Mouse (Mus musculus): ENCODE data around the gene Myo15b.

Myo15b gene

GRCm38 (mm10) chr11:115901338-115902161 lies 43.3 kb downstream of the Myo15b start:
- no peak for DNase-seq (ENCODE audit: low read depth, low spot score)

- no peak for DNase-seq (ENCODE audit: low read depth, low spot score)
Observed at GRCm38 (mm10) chr11:115902177-115902576, 44.0 kb downstream of the Myo15b start.

DNA sequence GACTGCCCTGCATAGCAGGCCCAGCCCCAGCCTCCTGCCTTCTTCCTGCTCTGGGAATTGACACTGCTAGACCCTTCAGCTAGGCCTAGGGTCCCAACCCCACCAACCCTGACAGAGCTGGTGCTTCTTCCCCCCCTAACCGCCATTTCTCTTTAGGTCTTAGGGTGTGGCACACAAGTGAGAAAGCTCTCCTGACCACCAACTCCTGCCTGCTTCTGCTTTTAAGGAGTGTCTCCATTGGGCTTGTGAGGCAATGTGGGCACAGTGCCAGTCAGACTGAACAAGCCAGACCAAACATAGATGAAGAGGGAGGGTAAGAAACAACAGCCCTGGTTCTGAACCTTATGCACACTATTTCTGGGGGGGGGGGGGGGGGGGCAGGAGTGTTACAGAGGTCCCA lies 44.6 kb downstream of the Myo15b start:
- DNase-seq (ENCODE audit: low read depth, low spot score), result no peak

GRCm38 (mm10) chr11:115903384-115904230 lies 45.4 kb downstream of the Myo15b start:
- no peak for DNase-seq (ENCODE audit: low read depth, low spot score)

DNA sequence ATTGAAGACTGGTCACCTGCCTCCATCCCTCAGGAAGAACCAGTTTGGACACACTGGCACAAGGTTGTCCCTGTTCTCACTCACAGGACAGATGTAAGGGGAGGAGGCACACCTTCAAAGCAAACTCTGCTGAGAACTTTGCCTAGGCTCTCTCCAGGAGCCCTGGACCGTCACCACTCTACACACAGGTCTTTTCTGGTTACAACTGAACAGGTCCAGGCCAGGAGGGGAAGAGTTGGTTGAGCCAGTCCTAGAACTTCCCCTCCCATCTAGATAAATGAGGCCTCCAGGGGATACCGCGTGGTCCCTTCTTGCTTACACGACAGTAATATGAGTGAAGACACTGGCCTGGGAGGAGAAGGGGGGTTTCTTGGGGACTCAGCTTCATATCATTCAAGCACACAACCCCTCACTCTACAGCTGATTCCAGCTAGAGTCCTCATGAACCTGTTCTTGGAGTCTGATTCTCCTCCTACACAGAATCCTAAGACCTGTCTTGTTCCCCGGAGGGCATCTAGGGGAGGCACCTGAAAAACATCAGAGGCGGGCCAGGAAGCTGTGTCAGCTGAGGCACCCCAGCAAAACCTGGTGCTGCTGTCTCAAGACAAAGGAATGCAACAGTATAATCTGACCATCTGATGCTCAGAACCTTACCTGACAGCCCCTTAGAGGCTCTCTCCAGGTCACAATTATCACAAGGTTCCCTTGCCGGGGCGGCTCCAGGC lies 46.2 kb downstream of the Myo15b start:
- DNase-seq (ENCODE audit: low read depth, low spot score), result no peak

DNA sequence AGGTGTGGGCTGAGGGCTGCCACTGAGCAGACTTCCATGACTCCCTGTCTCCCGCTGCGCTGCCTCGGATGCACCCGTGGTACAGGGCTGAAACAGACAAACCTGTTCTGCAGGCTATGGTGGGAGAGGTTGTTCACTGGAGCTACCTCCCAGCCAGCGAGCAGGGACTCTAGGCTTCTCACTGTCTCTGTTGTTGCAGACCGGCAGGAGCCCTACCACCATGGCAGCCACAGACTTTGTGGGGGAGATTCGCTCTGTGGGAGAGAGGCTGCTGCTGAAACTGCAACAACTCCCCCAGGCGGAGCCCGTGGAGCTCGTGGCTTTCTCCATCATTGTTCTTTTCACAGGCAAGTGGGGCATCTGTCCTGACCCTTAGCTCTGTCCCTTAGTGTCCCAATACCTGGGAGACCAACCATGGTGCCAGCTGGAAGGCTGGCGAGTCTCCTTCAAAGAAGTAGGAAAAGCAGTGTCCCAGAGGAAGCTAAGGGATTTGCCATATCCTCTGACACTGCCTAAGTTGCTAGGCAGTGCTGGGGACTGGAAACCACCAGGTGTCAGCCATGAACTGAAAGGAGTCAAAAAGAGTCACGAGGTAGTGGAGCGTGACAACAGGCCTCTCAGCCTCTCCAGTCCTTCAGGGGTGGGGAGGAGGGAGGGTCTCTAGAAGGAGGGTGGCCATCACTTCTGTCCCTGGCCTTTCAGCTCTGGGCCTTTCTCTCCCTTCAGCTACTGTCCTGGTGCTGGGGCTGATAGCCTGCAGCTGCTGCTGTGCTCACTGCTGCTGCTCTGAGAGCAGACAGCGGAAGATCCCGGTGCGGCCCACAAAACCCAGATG lies 47.0 kb downstream of the Myo15b start:
- no peak for DNase-seq (ENCODE audit: low read depth, low spot score)

GRCm38 (mm10) chr11:115906116-115906515 lies 47.9 kb downstream of the Myo15b start:
- DNase-seq (ENCODE audit: low read depth, low spot score), result no peak

- DNase-seq (ENCODE audit: low read depth, low spot score), result no peak
Observed at GRCm38 (mm10) chr11:115906521-115906920, 48.3 kb downstream of the Myo15b start.

DNA sequence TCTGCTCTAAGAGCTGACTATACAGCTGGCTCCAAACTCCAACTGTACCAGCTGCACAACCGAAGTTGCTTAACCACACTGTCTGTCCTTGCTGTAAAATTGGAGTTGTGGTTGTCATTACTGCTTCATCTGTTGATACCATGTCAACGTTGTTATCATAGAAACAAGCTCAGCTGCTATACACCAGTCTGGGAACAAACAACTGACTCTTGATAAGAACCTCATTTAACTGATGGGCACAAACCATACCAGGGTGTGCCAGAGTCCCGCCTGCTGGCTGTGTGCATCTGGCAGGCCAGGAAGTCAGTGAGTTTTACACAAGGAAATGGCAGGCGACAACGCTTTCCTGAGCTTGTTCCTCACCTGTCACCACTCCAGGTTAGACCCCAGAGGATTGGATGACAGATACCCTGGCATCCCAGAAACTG lies 52.9 kb downstream of the Myo15b start:
- DNase-seq (ENCODE audit: low read depth, low spot score), result no peak

DNA sequence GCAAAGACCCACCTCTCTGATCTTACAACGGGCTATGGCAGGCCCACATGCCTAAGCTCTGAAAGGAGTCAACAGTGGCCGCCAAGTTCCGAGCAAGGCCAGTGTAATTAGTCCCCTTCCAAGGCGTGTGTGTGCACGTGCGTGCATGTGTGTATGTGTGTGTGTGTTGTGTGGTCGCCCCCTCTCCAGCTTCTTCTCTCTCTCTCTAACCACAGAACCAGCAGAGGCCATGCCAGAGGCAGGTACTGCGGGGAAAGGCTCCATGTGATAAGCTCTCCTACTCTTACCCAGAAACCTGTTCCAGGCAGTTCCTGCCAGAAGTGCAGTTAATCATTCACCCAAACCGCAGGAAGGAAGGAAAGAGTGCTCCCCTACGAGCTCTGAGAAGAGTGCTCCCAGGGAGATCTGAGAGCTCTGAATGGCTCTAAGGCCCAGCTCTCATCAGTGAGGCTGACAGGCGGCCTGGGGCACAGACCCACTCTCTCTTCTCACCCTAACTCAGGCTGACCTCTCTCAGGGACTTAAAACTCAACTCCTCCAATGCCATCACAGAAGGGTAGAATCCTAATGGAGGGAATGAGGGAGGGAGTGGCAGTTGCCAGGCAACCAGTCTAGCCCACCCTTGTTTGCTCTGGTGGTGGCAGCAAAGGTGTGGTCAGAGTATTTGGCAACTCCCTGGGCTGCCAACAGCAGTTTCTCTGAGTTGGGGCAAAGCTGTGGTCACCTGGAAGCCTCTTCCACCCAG lies 53.6 kb downstream of the Myo15b start, which contains the start of gene Smim6:
Gene Smim6, plus strand, starts transcription at position 386 of the 745 bp plus-strand sequence.
- DNase-seq (ENCODE audit: low read depth, low spot score), result no peak

DNA sequence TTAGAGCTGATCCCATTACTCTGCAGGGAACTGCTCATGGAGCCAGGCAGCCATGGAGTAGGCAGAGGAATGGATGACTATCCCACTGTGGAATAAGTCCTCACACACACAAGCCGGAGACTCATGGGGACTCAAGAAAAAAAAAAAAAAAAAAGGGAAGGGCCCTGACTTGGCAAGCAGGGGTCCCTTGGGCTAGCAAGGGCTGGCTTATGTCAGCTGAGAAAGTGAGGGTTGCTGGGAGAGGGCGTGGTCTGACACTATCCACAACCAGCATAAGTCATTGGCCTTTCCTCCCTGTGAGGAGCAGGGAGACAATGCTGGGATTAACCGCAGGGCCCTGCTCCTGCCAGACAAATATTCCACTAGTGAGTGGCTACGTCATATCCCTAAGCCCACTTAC lies 58.4 kb downstream of the Myo15b start:
- DNase-seq (ENCODE audit: low read depth, low spot score), result no peak

DNA sequence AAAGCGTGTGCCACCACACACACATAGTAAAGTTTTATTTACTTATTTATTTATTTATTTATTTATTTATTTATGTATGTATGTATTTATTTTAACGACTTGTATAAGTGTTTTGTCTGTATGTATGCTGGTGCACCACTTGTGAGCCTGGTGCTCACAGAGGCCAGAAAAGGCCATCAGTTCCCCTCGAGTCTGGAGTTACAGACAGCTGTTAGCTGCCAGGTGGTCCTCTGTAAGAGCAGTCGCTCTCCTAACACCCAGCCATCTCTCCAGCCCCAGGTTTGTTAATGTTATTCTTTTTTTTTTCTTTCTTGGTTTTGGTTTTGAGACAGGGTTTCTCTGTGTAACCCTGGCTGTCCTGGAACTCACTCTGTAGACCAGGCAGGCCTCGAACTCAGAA lies 60.4 kb downstream of the Myo15b start:
- DNase-seq (ENCODE audit: low read depth, low spot score), result no peak

DNA sequence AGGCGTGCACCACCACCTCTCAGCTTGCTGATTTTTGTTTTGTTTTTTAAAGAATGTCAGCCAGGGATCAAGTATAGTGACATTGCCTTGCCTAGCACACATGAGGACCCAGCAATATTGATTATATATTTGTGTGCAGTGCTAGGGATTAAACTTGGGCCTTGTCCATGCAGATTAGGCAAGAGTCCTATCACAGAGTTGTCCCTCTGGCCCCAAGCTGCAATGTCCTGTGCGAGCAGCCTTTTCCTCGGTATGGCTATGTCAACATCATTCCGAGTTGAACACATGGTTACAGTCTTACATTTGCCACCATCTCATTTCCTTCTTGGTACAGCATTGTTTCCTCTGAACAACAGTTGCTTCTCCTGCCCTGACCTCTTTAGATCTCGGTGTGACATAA lies 60.9 kb downstream of the Myo15b start:
- no peak for DNase-seq (ENCODE audit: low read depth, low spot score)

DNA sequence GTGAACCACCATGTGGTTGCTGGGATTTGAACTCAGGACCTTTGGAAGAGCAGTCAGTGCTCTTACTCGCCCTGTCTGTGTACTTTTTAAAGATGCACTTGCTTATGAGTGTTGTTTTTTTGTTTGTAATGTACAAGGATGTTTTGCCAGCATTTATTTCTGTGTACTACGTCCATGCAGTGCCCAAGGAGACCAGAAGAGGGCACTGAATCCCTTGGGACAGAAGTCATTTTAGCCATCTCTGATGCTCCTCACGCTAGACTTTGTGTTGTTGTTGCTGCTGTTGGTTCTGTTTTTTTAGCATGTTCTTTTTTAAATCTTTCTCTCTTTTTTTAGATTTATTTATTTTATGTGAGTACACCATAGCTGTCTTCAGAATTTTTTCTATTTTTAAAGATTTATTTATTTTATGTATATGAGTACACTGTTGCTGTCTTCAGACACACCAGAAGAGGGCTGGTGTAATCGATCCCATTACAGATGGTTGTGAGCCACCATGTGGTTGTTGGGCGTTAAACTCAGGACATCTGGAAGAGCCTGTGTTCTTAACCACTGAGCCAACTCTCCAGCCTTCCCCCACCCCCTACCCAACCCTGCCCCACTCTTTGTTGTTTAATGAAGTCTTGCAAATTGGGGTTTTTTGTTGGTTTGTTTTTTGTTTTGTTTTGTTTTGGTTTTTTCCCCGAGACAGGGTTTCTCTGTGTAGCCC lies 62.1 kb downstream of the Myo15b start:
- DNase-seq (ENCODE audit: low read depth, low spot score), result peak; percentile 52

DNA sequence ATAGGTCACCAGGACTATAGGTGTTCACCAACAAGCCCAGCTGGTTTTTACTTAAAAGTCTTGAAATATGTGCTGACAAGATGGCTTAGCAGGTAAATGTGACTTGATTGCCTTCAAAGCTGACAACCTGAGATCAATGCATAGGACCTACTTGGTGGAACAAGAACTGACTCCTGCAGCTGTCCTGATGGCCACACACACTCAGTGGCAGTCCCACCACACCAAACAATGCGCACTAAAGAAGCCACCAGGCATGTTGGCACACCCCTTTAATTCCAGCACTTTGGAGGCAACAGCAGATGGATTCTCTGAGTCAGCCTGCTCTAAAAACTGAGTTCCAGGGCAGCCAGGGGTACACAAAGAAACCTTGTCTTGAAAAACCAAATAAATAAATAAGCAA lies 63.8 kb downstream of the Myo15b start:
- DNase-seq (ENCODE audit: low read depth, low spot score), result no peak

DNA sequence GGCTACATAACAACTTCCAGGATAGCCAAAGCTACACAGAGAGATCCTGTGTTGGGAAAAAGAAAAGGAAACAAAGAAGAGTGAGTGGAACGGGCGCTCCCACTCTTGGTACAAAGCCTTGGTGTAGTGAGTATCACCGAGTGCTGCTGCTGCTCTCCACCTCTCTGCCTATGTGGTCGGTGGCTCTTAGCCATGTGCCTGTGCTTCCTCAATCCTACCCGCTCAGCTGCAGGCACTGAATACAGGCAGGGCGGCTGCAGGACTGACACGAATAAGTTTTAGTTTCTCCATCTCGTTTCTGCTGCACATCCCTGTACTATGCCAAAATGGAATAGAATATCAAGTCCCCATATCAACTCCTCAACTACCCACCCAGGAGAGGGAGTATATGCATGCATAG lies 70.8 kb downstream of the Myo15b start:
- DNase-seq (ENCODE audit: low read depth, low spot score), result no peak

DNA sequence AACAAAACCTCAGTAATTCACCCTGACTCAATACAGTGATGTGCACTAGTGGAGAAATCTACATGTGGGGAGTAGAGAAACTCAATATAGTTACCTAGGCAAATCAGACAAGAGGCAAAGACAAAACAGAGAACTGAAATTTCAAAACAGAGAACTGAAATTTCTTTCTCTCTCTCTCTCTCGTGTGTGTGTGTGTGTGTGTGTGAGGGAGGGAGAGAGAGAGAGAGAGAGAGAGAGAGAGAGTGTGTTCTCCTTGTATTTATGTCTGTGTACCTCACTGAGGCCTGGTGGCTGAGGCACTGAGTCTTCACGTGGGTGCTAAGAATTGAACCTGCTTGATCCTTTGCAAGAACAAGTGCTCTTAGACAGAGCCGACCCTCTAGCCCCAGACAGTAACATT lies 71.6 kb downstream of the Myo15b start:
- no peak for DNase-seq (ENCODE audit: low read depth, low spot score)

- no peak for DNase-seq (ENCODE audit: low read depth, low spot score)
Observed at GRCm38 (mm10) chr11:115931235-115931634, 73.0 kb downstream of the Myo15b start.

GRCm38 (mm10) chr11:115933108-115933746 lies 75.0 kb downstream of the Myo15b start, which contains the start of the genes Sap30bp and Recql5:
TSS of gene Sap30bp (plus strand) at chr11:115933282.
TSS of gene Recql5 (minus strand) at chr11:115933477.
- peak; percentile 99 for DNase-seq (ENCODE audit: low read depth, low spot score)
